Mouse (Mus musculus): ENCODE data around the gene Mlx. TPM values are rescaled to one million over a fixed set of nuclear protein-coding genes. Genes with fewer than 3 reads are reported as not detected.
"Not testable (repeated sequence)": the region's sequence is repeated elsewhere in the genome, so short reads cannot be mapped to it uniquely, and the experiment has no call there.

The Mlx gene
- polyA plus RNA-seq, 1 experiment = 54.3 TPM

DNA sequence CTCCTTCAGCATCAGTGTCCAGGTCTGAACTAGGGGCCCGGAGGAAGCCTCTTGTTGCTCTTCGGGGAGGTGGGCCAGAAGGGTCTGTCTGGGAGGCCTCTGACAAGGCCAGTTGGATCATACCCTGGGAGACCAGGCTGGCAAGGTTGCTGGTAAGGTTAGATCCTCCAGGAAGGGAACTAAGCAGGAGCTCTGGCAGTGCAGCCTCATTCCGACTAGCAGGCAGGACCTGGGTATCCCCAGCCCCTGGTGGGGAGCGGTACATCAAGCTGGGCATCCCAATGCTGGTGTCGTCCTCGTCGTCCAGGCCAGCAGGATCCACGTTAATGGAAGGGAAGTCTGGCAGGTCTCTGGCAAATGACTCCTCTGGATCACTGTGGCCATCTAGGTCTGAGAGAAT lies 11.2 kb downstream of the Mlx start:
- no peak for DNase-seq (ENCODE audit: low read depth)

- DNase-seq (ENCODE audit: low read depth) = peak; percentile 73
Measured at GRCm38 (mm10) chr11:101103011-101103410, 15.9 kb downstream of the Mlx start.

- DNase-seq (ENCODE audit: low read depth) = no peak
Measured at GRCm38 (mm10) chr11:101109351-101109750, 22.3 kb downstream of the Mlx start.

GRCm38 (mm10) chr11:101110708-101111107 lies 23.6 kb downstream of the Mlx start:
- no peak for DNase-seq (ENCODE audit: low read depth)

DNA sequence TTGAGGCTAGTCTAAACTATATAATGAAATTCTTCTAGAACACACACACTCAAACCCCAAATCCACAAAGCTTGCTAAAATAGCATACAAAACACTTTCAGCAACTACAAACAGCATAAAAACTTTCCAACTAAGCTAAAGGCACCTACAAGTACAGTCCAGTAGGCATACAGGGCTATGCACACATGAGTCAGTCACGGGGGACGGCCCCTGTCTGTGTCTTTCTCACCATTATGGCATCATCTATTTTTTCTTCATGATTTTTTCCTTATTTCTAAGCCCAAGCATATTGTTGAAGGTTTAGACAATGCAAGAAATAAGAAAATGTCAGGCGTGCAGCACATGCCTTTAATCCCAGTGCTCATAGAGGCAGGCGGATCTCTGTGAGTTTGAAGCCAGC lies 24.1 kb downstream of the Mlx start:
- DNase-seq (ENCODE audit: low read depth) = no peak

GRCm38 (mm10) chr11:101112186-101112585 lies 25.1 kb downstream of the Mlx start:
- no peak for DNase-seq (ENCODE audit: low read depth)

- no peak for DNase-seq (ENCODE audit: low read depth)
Measured at GRCm38 (mm10) chr11:101115564-101115963, 28.5 kb downstream of the Mlx start.

DNA sequence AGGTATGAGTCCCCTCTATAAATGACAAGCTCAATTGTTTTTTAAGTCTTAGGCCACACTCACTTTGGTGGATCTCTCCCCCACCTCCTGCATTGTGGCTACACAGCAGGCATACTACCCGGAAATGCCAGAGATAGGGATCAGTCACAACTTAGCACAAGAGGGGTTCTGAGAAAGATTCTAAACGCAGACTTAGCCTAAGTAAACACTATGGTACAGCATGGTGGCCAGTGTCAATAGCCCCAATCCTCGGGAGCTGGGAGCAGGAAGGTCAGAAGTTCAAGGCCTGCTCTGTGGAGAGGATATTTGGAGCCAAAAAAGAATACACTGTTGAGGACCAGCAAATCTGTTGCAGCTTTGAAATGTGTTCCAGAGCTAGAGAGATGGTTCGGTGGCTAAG lies 31.0 kb downstream of the Mlx start:
- DNase-seq (ENCODE audit: low read depth) = no peak

GRCm38 (mm10) chr11:101119131-101119760 lies 32.2 kb downstream of the Mlx start:
- no peak for DNase-seq (ENCODE audit: low read depth)

- peak; percentile 83 for DNase-seq (ENCODE audit: low read depth)
Measured at GRCm38 (mm10) chr11:101119761-101120544, 32.9 kb downstream of the Mlx start, which contains the start of the genes Retreg3 and Tubg1. Retreg3 (minus strand) TSS chr11:101119893. Tubg1 (plus strand) TSS chr11:101119938.

GRCm38 (mm10) chr11:101120545-101121188 lies 33.6 kb downstream of the Mlx start:
- no peak for DNase-seq (ENCODE audit: low read depth)

DNA sequence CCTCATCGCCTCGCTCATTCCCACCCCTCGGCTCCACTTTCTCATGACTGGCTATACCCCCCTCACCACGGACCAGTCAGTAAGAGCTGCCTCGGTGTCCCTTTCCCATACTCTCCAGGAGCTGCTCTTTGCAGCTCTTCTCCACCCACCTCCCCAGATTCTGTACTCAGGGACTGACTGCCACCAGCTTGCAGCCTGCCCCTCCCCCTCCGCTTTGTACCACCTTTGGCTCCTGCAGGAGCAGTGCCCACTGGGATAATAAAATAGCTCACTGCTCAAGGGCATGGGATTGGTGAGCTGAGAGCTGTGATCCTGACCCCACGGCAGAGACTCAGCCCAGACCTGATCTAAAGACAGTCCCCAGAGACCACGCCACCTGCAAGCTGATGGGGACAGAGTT lies 37.4 kb downstream of the Mlx start:
- not testable (repeated sequence) for DNase-seq (ENCODE audit: low read depth)

GRCm38 (mm10) chr11:101125008-101125407 lies 37.9 kb downstream of the Mlx start:
- DNase-seq (ENCODE audit: low read depth) = not testable (repeated sequence)

DNA sequence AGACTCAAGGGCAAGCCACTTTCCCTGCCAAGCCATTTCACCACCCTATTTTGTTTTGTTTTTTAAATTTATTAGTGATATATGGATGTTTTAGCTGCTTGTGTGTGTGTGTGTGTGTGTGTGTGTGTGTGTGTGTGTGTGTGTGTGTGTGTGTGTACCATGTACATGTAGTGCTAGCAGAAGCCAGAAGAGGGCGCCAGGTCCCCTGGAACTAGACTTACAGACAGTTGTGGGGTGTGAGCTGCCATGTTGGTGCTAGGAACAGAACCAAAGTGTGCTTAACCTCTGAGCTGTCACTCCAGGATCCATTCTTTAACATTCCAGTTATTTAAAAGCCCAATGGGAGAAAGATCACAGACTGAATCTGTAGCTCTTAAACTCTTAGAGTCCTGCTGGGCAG lies 40.0 kb downstream of the Mlx start:
- no peak for DNase-seq (ENCODE audit: low read depth)

GRCm38 (mm10) chr11:101128996-101129577 lies 42.0 kb downstream of the Mlx start:
- DNase-seq (ENCODE audit: low read depth) = no peak

DNA sequence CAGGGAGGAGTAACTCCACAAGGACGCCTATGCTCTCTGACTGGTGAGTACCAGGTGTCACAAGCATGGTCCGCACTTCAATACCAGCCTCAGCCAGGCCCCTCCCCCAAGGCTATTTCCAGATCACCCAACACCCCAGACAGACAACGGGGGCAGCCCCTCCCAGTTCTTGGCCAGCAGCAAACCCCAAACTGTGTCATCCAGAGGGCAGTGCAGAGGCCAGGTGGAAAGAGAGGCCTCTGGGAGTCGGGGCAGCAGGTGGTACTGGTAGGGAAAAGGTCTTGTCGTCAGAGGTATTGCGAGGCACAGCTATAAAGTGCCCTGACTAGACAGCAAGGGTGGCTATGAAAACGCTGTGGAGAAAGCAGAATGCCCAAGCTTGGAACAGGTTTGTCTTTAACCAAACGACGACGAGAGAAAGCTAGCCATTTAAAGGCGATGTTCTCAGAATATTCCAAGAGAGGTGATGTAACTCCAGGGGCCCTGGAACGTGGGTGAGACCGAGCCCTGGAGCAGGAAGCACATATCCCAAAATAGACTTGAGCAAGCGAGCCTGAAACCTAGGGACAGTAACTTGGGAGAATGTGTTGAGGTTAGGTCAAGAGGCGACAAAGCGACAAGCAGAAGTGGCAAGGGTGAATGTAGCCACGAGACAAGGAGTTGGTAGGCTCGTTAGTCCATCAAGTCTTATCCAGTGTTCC lies 43.1 kb downstream of the Mlx start:
- no peak for DNase-seq (ENCODE audit: low read depth)

DNA sequence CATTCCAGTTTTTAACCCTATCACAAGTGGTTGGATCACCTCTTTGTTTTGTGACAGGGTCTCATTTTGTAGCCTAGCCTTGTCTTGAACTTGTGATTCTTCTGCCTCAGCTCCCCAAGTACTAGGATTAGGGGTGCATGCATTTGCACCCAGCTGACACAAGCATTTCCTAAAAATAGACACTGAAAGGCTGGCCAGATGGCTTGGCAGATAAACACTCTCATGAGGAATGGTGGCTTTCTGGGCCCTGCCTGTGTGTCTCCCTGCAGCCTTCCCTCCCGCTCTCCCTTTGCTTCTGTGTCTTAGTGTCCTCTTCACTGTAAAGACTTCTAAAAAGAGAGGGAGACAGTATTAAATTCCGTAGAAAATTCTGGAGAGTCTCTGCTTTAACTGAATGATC lies 44.1 kb downstream of the Mlx start:
- DNase-seq (ENCODE audit: low read depth) = no peak

- no peak for DNase-seq (ENCODE audit: low read depth)
Measured at GRCm38 (mm10) chr11:101131701-101132100, 44.6 kb downstream of the Mlx start.

DNA sequence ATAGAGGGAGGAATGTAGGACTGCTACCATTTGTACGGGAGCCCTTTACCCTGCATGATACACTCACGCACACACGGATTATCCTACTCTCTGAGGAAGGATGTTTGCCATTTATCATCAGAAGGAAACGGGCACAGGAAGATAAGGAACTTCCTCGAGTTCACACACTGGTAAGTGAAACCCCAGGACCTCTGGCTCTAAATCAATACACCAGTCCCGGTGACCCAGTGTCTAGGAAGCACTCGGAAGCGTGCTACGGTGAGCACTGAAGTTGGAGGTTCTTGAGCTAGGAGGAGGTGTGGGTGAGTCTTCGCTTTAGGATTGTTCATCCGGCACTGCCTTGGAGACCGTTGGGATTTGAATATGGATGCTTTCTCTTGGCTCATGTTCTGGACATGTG lies 46.0 kb downstream of the Mlx start:
- DNase-seq (ENCODE audit: low read depth) = no peak

GRCm38 (mm10) chr11:101134217-101134865 lies 47.3 kb downstream of the Mlx start:
- no peak for DNase-seq (ENCODE audit: low read depth)

- DNase-seq (ENCODE audit: low read depth) = no peak
Measured at GRCm38 (mm10) chr11:101137000-101137399, 49.9 kb downstream of the Mlx start.

Data from gonadal fat pad, adult 2 months (tissue).